Mouse (Mus musculus) gastrocnemius, postnatal 14 days (tissue): ENCODE measurements around the gene Pde6d. TPM values are rescaled to one million over a fixed set of nuclear protein-coding genes. Genes with fewer than 3 reads are reported as not detected.

Source experiments
- total RNA-seq, 2 experiments: library from RNA; stranded (reverse); gene quantifications; 2 replicates each; pipeline ENCODE4 v1.2.3; 2021

Gene Pde6d
- total RNA-seq, 2 experiments from 2014 or later = 25.0 to 30.2 TPM

Other genes with a start within 250 kb of the Pde6d start
- gene Ncl, start 223.2 kb downstream of the Pde6d start, total RNA-seq = 100 to 1,000 TPM; 107 to 120 TPM
- not detected for gene Nmur1, start 156.4 kb downstream of the Pde6d start, total RNA-seq
- not detected for gene Tex44, start 156.3 kb downstream of the Pde6d start, total RNA-seq
- gene Ptma, start 55.9 kb downstream of the Pde6d start, total RNA-seq = 100 to 1,000 TPM; 184 to 248 TPM
- gene Cops7b, start 275 bp upstream of the Pde6d start, total RNA-seq = 1 to 10 TPM; 8.2 to 9.6 TPM
- gene Nppc, start 87.9 kb upstream of the Pde6d start, total RNA-seq = 1 to 10 TPM in 1 of 2 experiments, under 1 TPM in 1; 0.51 to 2.3 TPM
- gene Dis3l2, start 121.2 kb upstream of the Pde6d start, total RNA-seq = 10 to 100 TPM; 11.1 to 12.0 TPM